Mouse (Mus musculus) CH12F3 (cell line): ENCODE data around the gene Mynn.

ENCODE experiments used
- in situ Hi-C: fragments of 300-500 bp; cut with MboI; formaldehyde crosslinking; loops from 2 replicates; pipeline ENCODE4 v1.14.3; 2020; ENCODE audit warnings: low sequenced_read_pairs

Mynn gene

DNA sequence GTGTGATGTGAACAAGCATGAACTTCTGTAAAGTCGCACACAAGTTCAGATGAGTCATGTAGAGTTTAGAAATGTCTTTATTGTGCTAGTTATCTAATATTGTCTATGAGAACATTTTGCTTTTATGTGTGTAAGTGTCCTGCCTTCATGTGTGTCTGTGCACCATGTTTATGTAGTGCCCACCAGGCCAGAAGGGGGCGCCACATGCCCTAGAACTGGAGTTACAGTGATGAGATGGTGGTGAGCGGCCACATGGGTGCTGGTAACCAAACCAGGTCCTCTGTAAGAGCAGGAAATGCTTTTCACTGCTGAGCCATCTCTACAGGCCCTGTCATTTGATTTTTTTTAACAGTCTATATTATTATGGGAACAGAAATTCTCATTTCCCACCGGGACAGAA is 33.8 kb downstream of the Mynn start:
- in situ Hi-C loops = no loop called here

DNA sequence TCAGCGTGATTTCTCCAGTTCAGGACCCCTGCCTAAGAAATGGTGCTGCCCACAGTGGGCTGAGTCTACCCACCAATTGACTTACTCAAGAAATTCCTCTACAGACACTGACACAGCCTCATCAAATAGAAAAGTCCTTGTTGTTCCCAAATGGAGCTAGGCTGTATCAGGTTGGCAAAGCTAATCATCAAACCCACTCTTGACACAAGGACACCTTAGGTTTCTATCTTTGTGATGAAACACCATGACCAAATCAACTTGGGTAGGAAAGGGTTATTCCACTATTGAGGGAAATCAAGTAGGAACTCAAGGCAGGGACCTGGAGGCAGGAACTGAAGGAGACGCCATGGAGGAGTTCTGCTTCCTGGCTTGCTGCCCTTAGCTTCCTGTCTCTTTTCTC is 42.3 kb downstream of the Mynn start, which contains the start of gene Lrriq4:
TSS of gene Lrriq4 (plus strand) at position 301 of the 400 bp plus-strand sequence.
- in situ Hi-C loops = no loop called here

DNA sequence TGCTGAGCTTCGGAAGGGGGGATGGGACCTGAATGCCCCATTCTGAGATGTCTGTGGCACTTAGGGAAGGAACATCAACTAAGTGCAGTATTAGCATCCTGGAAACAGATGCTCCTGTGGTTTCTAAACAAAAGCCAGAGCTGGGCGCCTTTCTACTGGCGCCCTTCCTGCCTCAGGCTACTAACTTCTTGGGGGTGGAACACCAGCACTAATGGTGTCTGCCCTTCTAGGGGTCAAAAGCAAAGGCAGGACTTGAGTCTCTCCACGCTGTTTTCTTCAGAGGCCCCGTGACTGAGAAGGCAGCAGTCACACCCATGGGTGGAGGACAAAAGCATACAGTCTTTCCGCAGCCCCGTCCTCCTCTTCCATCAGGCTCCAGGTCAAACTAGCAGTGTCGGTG is 44.9 kb downstream of the Mynn start:
- in situ Hi-C loops = no loop called here

DNA sequence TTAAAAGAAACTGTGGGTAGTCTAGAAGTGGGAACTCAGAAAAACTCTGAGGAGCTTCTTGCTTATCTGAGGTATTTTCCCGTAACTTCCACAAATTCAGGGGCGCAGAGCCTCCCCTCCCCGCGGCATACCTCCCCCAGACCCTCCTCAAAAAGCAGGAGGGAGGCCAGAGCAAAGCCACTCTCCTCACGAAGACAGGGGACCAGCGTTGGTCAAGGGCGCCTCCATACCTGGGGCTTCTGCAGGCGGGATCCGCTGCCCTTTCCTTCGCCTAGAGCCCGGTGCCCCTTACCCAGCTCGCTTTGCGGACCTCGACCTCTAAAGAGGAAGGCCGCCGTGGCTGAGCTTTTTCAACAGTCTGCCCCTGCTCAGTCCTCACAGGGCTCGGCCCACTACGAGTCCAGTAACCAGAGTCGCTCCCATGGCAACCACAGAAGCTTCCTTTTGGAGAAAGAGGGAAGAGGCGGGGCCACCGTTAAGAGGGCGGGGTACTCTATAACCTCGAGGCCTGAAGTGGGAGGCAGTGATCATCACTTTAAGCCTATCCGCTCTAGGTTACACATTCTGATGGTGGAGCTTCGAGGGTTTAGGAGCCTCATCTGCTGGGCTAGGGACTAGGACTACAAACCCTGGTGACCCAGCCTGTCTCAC is 45.7 kb downstream of the Mynn start, which contains the start of gene Lrrc34:
TSS of gene Lrrc34 (minus strand) at position 430 of the 651 bp plus-strand sequence.
- in situ Hi-C loops = no loop called here

DNA sequence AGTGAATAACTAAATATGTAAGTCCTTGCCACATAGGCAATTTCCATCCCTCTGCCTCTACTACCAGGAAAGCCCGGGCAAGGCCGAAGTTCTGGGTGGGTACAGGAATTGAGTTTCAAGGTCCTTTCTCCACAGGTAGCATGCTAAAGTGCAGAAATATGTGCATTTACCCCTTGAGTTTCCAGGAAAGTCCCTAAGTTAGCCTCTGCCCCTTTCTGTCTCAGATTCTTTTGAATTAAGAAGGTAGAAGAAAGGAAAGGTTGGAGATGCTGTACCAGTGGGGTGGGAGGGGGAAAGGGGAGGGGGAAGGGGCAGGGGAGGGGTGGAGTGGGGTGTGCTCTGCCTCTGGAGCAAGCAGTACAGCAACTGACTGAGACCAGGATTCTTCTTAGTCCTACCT is 46.6 kb downstream of the Mynn start:
- in situ Hi-C loops = no loop called here

DNA sequence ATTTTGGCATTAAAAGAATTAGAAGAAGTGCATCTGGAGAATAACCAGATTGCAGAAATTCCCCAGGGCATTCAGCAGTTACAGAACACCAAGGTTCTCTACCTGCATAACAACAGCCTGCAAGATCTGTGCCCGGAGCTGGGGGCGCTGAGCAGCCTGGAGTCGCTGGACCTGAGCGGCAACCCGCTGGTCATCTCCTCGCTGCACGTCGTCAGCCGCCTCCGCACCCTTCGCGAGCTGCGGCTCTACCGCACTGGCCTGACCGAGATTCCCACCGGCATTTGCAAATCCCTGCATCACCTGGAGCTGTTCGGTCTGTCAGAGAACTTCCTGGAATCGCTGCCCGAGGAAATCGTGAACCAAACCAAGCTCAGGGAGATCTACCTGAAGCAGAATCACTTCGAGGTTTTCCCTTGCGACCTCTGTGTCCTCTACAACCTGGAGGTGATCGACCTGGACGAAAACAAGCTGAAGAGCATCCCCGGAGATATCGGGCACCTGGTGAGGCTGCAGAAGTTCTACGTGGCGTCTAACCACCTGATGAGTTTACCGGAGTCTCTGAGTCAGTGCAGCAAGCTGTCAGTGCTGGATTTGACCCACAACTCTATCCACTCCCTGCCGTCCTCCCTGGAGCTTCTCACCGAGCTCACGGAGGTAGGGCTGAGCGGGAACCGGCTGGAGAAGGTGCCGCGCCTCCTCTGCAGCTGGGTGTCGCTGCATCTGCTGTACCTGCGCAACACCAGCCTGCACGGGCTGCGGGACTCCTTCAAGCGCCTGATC is 48.4 kb downstream of the Mynn start:
- in situ Hi-C loops = no loop called here

DNA sequence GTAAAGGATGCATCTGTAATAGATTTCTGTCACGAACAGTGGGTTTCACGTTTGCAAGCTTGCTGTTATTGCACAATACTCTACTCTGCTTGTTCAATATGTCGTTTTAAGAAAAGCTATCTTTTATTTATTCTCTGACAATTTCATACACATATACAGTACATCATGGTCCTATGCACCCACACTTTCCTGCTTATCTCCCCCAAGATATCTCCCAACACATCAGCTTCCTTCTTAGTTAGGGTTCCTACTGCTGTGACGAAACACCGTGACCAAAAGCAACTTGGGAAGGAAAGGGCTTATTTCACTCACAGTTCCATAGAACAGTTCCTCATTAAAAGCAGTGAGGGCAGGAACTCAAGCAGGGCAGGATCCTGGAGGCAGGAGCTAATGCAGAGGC is 54.1 kb downstream of the Mynn start:
- in situ Hi-C loops = no loop called here

DNA sequence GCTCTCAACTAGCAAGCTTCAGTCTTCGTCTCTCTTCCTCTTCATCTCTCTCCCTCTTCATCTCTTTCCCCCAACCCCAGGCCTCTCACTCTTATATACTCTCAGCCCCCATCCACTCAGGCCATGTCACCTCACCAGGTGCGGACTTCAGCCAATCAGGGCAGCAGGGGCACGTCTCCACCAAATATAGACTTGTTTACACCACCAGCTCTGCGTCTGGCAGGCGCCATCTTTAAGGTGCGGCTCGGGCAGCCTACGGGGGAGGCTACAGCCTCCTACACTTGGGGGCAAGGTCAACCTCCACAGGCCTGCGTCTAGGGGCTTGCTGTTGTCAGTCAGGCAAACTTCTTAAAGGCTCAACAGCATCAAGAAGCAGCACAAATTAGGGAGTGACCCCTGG is 56.6 kb downstream of the Mynn start:
- in situ Hi-C loops = no loop called here
